Mouse (Mus musculus) fibroblast of lung, adult 2 months (primary cell): Measurements from ENCODE around the gene Arl4c.

Experiments used
- DNase-seq: peaks from one replicate; pipeline ENCODE4 v3.0.0-alpha.2; 2011; ENCODE audit warnings: low read depth

Gene Arl4c

DNA sequence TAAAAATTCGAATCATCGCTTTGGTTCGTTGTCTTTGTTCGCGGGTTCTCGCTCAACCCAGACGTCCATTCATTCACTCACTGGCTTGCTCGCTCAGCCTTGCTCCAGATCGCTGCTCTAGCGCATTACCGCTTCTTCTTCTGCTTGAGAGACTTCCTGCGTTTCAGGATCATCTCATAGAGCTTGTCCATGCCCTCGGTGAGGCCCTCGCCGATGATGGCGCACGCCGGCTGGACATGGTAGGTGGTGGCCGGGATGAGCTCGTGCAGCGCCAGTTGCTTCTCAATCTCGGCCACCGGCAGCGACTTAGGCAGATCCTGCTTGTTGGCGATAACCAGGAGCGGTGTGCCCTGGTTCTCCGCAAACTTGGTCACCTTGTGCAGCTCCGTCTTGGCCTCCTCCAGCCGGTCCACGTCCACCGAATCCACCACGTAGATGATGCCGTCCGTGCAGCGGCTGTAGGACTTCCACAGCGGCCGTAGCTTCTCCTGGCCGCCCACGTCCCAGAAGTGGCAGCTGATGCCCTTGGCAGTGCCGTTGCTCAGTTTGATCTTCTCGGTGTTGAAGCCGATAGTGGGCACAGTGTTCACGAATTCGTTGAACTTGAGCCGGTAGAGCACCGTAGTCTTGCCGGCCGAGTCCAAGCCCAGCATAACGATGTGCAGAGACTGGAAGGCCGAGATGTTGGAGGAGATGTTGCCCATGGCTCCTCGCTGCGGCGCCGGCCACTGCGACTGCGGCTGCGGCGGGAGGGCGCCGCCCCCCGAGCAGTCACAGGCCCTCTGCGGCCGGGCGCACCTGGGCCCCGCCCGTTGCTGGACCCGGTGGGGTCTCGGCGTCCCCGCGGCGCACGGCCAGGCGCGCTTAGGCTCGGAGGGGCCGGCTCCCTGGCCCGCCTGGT lies 810 bp downstream of the Arl4c start:
- no peak for DNase-seq

DNA sequence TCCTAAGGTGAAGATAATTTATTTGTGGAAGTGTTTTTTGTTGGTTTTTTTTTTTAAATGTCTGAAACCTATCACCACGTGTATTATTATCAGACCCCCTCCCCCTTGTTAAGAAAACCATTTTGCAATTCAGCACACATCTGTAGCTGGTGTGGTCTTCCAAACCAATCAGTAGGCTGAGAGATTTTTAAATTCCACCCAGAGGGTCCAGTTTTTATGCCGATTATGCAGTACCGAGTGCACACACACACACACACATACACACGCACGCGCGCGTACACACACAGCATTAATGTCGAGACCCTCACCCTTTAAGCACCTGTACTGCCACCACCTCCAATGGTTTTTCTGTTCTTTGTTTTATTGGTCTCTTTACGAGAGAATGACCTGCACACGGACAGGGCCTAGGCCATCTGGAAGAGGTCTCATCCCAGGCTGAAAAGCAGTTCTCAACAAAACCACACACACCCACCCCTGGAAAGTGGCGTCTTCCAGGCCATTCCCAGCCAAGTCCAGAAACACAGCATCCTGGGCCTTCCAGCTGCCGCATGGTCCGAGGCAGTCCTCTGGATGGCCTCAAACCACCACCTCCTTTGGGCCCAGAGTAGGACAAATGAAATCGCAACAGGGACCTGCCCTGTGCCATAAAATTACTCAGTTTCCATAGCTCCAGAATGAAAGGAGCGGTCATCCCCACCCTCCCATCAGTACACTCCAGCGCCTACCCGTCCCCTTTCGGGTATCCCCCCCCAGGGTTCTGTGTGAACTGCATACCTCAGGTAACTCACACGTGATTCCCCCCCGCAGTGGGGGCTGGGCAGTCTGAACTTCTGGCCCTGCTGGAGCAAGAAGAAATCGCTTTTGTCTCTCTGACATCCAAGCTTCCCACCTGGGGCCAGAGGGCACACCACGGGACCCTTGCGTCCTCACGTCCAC lies 1.9 kb downstream of the Arl4c start:
- no peak for DNase-seq

DNA sequence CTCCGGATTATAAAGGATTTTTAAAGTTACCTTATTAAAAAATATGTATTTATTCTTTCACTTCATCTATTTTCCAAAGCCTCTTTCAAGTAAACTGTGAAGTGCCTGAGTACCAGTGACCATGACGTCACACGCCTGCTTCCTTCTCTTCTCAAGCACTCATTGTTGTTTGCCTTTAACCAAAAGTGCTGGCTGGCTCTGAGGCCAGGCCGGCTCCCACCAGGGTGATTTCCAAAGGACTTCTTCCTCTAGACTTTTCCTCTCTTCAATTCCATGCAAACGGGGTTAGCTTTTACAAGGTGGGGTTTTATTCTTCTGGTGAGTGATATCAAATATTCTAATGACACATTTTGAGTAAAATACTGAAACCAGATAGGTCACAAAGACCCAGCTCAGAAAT lies 2.6 kb downstream of the Arl4c start:
- no peak for DNase-seq

DNA sequence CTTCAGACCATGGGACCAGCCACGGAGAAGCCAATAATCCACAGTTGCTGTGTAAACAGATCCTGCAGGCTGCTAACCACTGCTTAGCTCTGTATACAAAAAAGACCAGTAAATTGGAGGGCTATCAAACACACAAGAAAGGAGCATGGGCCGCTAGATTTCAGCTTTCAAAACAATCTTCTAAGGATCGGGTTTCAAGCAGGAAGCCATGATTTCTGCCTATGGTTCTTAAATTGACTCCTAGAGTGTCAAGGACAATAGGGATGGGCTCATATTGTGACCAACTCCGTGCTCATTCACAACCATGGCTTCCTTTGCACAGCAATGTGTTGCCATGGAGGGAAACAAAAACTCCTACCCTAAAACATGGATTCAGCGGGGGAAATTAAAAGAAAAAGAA lies 3.1 kb downstream of the Arl4c start:
- no peak for DNase-seq

DNA sequence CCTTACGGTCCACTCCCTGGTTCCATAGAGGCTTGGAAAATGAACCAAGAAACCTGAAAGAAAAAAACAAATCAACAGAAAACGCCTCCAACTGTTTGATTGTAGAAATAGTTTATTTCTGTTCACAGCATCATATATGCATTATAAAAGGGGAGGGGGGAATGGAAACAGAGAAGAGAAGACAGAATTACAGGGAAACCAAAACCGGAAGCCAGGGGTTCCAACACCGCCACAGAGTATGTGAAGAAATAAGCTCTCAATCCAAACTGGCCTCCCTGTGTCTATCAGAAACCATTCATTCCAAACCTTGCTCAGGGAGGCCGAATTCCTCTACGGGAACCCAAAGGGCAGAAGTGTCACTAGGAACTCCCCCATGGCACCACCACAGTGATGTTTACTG lies 3.9 kb downstream of the Arl4c start:
- no peak for DNase-seq

DNA sequence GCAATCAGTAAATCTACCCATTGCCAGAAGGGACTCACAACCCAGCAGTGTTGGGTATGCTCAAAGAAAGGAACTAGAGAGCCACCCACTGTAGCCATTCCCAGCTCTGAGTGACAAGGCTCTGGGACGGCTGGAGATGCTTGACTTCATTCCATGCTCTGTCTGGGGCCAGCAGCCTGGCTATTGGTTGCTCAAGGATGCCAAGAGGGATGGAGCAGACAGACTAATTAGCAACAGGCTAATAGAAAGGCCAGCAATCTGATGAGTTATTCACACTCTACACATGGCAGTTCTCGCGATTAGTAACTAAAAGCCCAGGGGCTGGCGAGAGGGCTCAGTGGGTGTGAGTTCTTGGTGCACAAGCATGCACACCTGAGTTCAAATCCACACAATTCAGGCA lies 5.6 kb downstream of the Arl4c start:
- DNase-seq = no peak

DNA sequence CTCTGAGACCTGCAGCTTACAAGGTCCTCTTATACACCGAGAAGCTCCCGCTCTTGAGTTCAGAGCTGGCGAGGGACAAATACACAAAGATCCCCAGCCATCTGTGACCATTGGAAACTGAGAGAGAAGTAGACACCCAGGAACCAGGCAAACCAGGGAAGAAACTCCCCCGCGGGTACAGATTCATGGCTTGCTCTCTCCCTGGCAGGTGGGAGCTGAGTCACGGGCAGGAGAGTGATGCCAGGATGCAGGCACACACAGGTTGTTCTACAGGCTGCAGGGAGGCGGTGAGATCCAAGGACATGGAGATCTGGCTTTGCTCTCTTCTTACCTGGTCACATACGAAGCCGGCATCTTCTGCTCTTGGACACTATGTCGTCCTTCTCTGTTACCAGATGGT lies 7.7 kb downstream of the Arl4c start:
- DNase-seq = no peak

DNA sequence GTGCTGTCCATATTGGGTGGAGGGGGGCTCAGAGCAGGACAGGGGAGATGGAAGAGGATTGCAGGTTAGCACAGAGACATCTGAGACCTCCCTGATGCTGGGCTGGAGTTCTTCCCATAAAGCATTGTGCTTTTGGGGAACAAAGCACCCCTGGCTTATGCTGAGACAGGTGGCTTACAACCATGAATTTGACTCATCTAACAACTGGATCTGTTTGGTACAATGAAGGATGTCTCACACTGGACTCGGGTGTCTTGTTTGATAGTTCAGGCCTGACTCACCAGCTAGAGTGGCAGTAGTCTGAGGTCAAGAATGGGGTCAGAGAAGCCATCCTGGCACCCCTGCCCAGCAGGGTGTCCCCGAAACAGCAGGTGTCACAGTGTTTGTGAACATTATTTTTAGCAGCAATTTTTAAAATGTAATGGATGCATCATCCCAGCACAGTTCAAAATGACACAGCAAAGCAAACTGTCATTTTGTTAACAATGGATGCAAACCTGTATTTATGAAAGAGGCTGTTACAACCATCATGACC lies 9.7 kb downstream of the Arl4c start:
- DNase-seq = no peak

DNA sequence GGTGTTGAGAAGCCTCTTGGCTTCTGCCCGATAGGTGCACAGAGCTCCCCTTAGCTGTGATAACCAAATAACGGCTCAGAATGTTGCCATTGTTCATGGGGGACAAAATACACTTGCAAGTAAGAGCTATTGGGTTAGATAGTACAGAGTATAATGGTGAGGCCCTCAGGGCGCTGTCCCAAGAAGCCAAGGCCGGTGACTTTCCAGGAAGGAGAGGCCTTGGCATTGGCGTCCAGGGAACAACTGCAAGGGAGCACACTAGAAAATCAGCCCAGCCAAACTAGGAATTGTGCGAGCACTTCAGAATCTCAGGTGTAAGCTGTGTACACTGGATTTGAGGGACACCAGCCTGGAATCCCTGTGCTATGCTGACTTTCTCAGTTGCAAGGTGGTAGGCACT lies 11.4 kb downstream of the Arl4c start:
- DNase-seq = no peak

DNA sequence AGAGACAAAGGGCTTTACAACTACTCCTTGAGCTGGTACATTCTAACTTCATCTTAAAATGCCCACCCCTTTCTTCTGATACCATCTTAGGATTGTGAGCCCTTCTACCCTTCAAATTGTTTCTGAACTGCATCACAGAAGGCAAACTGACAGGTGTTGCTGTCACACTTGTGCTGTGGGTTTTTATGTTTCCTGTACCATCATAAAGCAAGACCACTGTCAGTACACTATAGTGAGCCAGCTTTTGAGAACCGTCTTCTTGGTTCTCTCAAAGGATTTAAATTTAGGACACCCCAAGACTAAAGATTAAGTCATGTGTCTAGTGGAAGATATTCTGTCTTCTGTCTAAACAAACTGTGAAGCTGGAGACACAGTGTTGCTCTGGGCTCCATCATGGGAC lies 17.3 kb downstream of the Arl4c start:
- no peak for DNase-seq

DNA sequence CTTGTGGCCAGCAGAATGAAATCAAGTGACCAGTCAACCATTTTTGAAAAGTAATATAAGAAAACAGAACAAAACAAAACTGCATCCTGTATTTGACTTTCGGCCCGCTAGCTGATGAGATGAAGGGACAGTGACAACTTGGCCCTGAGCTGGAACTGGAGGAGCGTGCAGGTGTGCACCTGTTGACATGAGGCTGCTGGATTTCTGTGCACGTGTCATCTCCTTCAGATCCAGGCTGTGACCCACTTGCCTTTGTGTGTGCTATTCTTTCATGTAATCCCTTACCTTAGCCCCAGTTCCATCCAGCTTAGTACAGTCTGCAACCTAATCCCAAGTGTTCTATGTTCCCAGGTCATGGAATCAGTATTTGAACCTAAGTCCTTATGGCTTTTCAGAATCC lies 20.4 kb downstream of the Arl4c start:
- DNase-seq = no peak

DNA sequence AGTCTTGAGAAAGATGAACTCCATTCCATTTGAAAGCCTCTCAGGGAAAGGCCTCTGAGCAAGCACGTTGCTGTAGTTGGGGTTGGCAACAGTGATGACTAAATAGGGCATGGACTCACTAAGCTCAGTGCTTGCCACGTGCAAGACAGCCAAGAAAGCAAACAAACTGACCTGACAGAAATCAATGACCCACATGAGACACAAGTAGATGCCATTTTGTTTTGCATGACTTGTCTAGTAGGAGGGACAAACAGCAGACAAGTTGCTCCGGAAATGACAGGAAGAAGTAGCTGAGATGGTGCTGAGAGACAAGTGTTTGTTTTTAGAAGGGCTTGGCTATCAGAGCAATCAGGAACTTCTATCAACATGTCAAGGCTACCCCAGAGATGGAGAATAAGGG lies 21.2 kb downstream of the Arl4c start:
- no peak for DNase-seq

DNA sequence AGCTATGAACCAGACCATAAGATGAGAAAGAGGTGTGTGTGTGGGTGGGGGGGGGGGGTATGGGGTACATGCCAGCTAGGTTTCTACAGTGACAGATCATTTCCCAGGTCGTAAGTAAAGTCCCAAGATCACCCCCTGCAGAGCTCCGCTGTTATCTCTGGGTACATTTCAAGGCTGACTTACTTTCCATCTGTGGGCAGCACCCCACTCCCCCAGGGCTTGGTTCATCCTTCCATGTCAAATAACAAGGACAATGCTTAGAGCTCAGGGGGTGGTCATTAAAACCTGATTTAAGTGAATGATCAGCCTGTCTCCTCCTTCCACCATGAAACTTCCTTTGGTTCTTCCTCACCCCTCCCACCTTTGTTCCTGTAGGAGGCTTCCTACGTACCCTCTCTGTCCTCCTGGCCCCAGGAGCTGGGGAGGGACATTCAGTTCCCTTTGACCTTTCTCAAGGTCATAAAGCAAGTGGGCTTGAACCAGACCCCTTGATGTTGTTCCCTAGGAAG lies 23.7 kb downstream of the Arl4c start:
- no peak for DNase-seq

DNA sequence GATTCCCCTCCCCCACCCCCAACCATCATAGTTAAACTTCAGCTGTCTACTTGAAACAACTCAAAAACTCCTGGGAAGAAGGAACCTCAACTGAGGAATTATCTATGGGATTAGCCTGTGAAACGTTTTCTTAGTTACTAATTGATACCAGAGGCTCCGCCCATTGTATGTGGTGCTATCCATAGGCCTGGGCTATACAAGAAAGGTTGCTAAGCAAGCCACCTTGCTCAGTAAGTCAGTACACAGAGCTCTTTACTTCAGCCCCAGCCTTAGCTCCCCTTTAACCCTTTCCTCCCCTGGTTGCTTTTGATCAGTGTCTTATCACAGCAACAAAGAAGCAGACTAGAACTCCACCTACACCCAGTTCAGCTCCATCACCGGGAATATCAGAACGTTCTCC lies 31.2 kb downstream of the Arl4c start:
- no peak for DNase-seq

DNA sequence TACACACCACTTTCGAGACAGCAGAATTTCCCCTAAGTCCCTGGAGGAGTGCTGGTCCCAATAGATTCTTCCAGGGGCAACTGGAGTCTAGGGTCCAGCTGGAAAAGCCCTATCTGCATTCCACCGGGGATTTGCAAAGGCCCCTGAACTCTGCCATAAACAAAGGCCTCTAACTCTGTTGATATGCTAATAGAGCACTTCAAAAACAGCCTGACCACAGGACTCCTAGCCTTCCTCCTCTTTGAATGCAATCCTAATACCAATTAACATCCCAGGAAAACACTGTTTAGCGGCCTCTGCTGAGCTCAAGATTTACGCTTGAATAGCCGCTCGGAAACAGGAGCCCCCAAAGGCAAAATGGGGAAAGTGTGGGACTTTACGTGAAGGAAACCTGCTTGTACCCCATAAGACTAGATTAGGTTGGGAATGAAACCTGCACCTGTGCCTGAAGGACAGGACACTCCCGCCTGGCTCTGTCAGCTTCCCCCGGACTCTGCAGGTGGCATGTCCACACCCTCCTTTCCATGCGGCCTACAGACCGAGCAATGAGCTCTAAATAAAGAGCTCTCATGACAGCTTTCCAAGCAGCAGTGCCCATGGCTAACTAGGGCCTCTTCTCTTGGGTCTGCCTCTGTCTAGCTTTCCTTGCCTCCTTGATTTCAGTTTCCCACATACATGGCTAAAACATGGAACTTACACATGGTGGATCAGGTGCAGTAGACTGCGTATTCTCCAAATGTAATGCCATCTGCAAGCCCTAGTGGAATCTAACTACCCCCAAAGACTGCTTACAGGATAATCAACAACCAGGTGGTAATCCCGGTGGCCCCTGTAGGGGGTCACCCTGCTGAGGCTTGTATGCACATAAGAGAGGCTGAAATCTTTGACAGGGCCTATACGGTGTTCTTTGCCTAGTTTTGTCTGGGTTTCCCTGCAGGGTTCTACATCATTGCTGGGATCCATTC lies 32.9 kb downstream of the Arl4c start:
- DNase-seq = no peak

DNA sequence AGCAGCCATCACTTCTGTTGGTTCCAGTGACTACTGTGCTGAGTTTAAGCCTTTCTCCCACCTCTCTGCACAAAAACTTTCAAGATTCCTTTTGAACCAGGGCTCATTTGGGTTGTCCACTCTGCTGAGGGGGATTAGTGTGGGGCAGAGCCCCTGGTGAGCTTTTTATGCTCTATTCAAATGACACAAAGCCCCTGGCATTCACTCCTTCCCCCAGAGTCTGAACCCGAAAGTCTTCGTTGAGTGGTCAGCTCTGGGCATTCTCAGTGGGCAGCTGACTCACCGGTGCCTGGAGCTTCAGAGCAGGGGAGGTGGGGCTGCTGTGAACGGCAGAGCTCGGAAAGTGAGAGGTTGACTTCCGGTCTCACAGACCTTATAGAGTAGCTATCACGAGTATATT lies 33.7 kb downstream of the Arl4c start:
- DNase-seq = no peak

DNA sequence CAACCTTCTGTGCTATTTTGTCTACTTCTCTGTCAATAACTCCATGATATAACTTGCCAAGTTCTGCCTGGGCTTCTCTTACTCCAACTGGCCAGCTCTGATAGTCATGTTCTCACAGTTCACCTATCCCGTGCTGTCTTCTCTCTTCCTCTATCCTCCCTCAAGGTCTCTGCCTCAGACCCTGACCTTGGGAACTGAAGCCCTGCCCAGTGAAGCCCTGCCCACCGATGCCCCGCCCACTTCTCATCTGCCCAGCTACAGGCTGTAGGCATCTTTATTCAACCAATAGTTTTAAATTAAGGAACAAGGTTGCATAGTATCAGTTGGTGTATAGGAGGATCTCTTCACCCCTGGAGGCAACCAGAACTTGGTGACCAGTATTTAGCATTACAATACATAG lies 37.4 kb downstream of the Arl4c start:
- no peak for DNase-seq

DNA sequence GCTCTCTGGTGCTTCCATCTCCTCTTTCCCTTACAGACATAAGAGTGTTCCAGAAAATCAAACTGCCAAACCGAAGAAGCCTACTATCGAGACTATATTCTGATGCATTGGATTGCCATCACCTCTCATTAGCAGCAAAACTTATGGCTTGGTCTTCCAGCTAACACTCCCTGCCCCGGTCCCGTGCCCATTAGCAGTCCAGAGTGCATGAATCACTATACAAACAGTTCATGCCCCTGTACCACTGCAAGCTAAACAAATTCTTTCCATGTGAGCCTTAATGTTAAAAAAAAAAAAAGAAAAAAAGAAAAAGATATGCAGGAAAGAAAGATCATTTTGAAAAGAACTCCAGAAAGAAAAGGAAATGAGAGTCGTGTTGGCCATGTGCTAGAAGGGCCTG lies 39.3 kb downstream of the Arl4c start:
- no peak for DNase-seq

DNA sequence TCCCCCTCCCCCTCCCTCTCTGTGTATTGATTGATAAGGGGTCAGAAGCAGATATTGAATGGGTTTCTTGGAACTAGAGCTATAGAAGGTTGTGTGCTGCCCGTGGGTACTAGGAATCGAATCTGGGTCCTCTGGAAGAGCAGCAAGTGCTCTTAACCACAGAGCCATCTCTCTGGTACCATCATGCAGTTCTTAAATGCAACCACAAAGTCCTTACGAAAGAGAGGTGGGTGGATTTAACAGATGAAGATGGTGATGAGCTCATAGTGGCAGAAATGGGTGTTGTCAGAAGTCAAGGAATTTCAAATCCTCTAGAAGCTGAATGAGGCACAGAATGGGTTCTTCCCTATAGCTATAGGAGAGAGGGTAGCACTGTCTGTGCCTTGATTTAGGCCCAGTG lies 40.8 kb downstream of the Arl4c start:
- DNase-seq = no peak

DNA sequence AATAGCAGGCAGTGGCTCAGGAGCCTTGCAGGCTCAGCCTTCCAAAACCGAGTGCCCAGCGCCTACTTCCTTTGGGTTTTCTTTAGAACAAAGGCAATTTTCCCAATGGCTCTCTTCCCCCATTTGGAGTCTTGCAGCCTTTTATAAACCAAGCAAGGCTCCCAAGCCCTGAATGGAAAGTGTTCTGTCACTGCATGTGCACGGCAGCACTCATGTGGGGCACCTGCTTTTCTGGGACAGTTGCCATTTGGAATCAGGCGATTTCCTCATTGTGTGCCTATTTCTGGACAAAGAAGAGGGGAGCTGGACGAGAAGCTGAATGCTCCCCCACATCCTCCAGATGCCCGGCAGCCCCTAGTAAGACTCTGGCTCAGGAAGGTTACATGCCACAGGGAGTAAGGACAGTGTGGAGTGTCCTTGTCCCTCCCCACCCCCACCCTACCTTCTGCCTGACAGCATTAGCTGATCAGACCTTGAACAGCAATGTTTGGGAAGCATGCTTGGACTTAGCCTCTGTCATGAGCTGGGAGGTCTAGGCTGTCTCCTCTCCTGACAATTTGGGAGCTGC lies 43.6 kb downstream of the Arl4c start:
- no peak for DNase-seq

DNA sequence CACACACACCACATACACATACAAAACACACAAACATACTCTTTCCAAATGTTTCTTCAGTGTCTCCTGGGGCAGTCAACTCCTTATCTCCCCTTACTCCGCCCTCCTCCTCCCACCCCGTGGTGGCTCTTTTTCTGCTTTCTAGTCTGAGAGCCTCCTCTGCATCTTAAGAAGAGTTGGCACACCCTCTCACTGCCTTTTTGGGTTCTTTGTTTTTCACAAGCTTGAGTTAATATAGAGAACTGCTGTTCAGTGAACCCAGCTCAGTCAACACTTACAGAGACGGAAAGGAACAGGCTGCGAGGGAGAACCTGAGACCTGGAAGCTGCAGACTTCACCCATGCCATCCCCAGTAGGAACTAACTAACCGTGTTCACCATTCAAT lies 45.9 kb downstream of the Arl4c start:
- no peak for DNase-seq
